Mouse (Mus musculus): ENCODE results near the gene Alms1. TPM values are rescaled to one million over a fixed set of nuclear protein-coding genes. Genes with fewer than 3 reads are reported as not detected.
A peak's percentile ranks its signal among the peaks of the same experiment; 100 is the strongest.
"Not testable (repeated sequence)": the region's sequence is repeated elsewhere in the genome, so short reads cannot be mapped to it uniquely, and the experiment has no call there.

The Alms1 gene
- polyA plus RNA-seq, 1 experiment from 2014 or later = 7.1 TPM

GRCm38 (mm10) chr6:85620826-85621225, 33.5 kb downstream of the Alms1 start:
- DNase-seq (no peak), ATAC-seq (ENCODE audit: insufficient read depth) (no peak)
- Histone ChIP-seq H3K27me3 (ENCODE audit: insufficient read depth, low read length) (no peaks in the 10 kb centered on the region), H3K36me3 (ENCODE audit: insufficient read depth) (peaks cover 65% of the 10 kb centered on the region), H3K9ac (no peak overlapping the region), H3K9me3 (ENCODE audit: low read depth, low read length) (no peaks in the 10 kb centered on the region), H3K27ac (ENCODE audit: low read depth) (no peak overlapping the region), H3K4me3 (ENCODE audit: low read depth, low read length) (no peak overlapping the region), H3K4me1 (ENCODE audit: insufficient read depth) (no peaks in the 10 kb centered on the region), H3K4me2 (no peak overlapping the region)
- TF ChIP-seq CTCF (IDR thresholded peaks at IDR 0.05; ENCODE audit: low read depth) = no peak
- 93% methylated on average over 4 of the region's 4 CpGs for WGBS

- no peaks in the 10 kb centered on the region for H3K9me3 ChIP-seq (ENCODE audit: low read depth, low read length)
- peaks cover 68% of the 10 kb centered on the region for H3K36me3 ChIP-seq (ENCODE audit: insufficient read depth)
- H3K9ac ChIP-seq = no peak overlapping the region
- DNase-seq (no peak), ATAC-seq (ENCODE audit: insufficient read depth) (no peak)
- TF ChIP-seq CTCF (IDR thresholded peaks at IDR 0.05; ENCODE audit: low read depth) = no peak
- 83% methylated on average over 5 of the region's 5 CpGs for WGBS
- H3K27ac ChIP-seq (ENCODE audit: low read depth) = no peak overlapping the region
- no peaks in the 10 kb centered on the region for H3K4me1 ChIP-seq (ENCODE audit: insufficient read depth)
- no peak overlapping the region for H3K4me3 ChIP-seq (ENCODE audit: low read depth, low read length)
- no peaks in the 10 kb centered on the region for H3K27me3 ChIP-seq (ENCODE audit: insufficient read depth, low read length)
- H3K4me2 ChIP-seq = no peak overlapping the region
These were observed 34.3 kb downstream of the Alms1 start for GRCm38 (mm10) chr6:85621600-85621999.

- no peak overlapping the region for H3K9ac ChIP-seq
- no peak for TF ChIP-seq CTCF (IDR thresholded peaks at IDR 0.05; ENCODE audit: low read depth)
These were observed 37.2 kb downstream of the Alms1 start for GRCm38 (mm10) chr6:85624511-85624910.

GRCm38 (mm10) chr6:85633165-85633564, 45.8 kb downstream of the Alms1 start:
- Histone ChIP-seq H3K4me2 (no peak overlapping the region), H3K4me1 (ENCODE audit: insufficient read depth) (no peaks in the 10 kb centered on the region), H3K9me3 (ENCODE audit: low read depth, low read length) (no peaks in the 10 kb centered on the region), H3K27ac (ENCODE audit: low read depth) (no peak overlapping the region), H3K36me3 (ENCODE audit: insufficient read depth) (peaks cover 10% of the 10 kb centered on the region), H3K4me3 (ENCODE audit: low read depth, low read length) (no peak overlapping the region), H3K9ac (no peak overlapping the region), H3K27me3 (ENCODE audit: insufficient read depth, low read length) (no peaks in the 10 kb centered on the region)
- TF ChIP-seq CTCF (IDR thresholded peaks at IDR 0.05; ENCODE audit: low read depth) = no peak
- 66% methylated on average over 8 of the region's 8 CpGs for WGBS
- DNase-seq (no peak), ATAC-seq (ENCODE audit: insufficient read depth) (no peak)

More at GRCm38 (mm10) chr6:85624511-85624910, 37.2 kb downstream of the Alms1 start:
- 91% methylated on average over 4 of the region's 4 CpGs for WGBS
- ATAC-seq (ENCODE audit: insufficient read depth) = no peak
- no peak for DNase-seq
- H3K4me2 ChIP-seq = no peak overlapping the region
- peaks cover 71% of the 10 kb centered on the region for H3K36me3 ChIP-seq (ENCODE audit: insufficient read depth)
- H3K4me3 ChIP-seq (ENCODE audit: low read depth, low read length) = no peak overlapping the region
- no peaks in the 10 kb centered on the region for H3K27me3 ChIP-seq (ENCODE audit: insufficient read depth, low read length)
- H3K27ac ChIP-seq (ENCODE audit: low read depth) = no peak overlapping the region
- H3K4me1 ChIP-seq (ENCODE audit: insufficient read depth) = no peaks in the 10 kb centered on the region
- H3K9me3 ChIP-seq (ENCODE audit: low read depth, low read length) = no peaks in the 10 kb centered on the region

GRCm38 (mm10) chr6:85653244-85653643, 65.9 kb downstream of the Alms1 start:
- 92% methylated on average over 2 of the region's 2 CpGs for WGBS
- no peak overlapping the region for H3K4me3 ChIP-seq (ENCODE audit: low read depth, low read length)
- no peak overlapping the region for H3K4me2 ChIP-seq
- H3K9ac ChIP-seq = no peak overlapping the region
- no peak for ATAC-seq (ENCODE audit: insufficient read depth)
- H3K27ac ChIP-seq (ENCODE audit: low read depth) = no peak overlapping the region
- no peaks in the 10 kb centered on the region for H3K4me1 ChIP-seq (ENCODE audit: insufficient read depth)
- H3K36me3 ChIP-seq (ENCODE audit: insufficient read depth) = peaks cover 13% of the 10 kb centered on the region
- H3K9me3 ChIP-seq (ENCODE audit: low read depth, low read length) = no peaks in the 10 kb centered on the region
- peak; percentile 38 for DNase-seq
- H3K27me3 ChIP-seq (ENCODE audit: insufficient read depth, low read length) = no peaks in the 10 kb centered on the region
- TF ChIP-seq CTCF (IDR thresholded peaks at IDR 0.05; ENCODE audit: low read depth) = peak; percentile 11; the same call in 1 of the 2 replicates

- not testable (repeated sequence) for H3K27me3 ChIP-seq (ENCODE audit: insufficient read depth, low read length); H3K9ac ChIP-seq; H3K9me3 ChIP-seq (ENCODE audit: low read depth, low read length); H3K36me3 ChIP-seq (ENCODE audit: insufficient read depth); H3K4me2 ChIP-seq; H3K4me1 ChIP-seq (ENCODE audit: insufficient read depth); DNase-seq; H3K4me3 ChIP-seq (ENCODE audit: low read depth, low read length); ATAC-seq (ENCODE audit: insufficient read depth); H3K27ac ChIP-seq (ENCODE audit: low read depth)
- 67% methylated on average over 2 of the region's 4 CpGs for WGBS
These were observed 114.6 kb downstream of the Alms1 start for GRCm38 (mm10) chr6:85701943-85702342.

GRCm38 (mm10) chr6:85709206-85709605, 121.9 kb downstream of the Alms1 start:
- not testable (repeated sequence) for H3K27ac ChIP-seq (ENCODE audit: low read depth); H3K4me1 ChIP-seq (ENCODE audit: insufficient read depth); H3K27me3 ChIP-seq (ENCODE audit: insufficient read depth, low read length); H3K9ac ChIP-seq; H3K4me2 ChIP-seq; H3K9me3 ChIP-seq (ENCODE audit: low read depth, low read length); ATAC-seq (ENCODE audit: insufficient read depth); H3K4me3 ChIP-seq (ENCODE audit: low read depth, low read length); DNase-seq; H3K36me3 ChIP-seq (ENCODE audit: insufficient read depth)
- WGBS = 87% methylated on average over 5 of the region's 5 CpGs

- H3K9me3 ChIP-seq (ENCODE audit: low read depth, low read length); H3K27me3 ChIP-seq (ENCODE audit: insufficient read depth, low read length); DNase-seq; ATAC-seq (ENCODE audit: insufficient read depth); H3K4me2 ChIP-seq; H3K27ac ChIP-seq (ENCODE audit: low read depth); H3K4me3 ChIP-seq (ENCODE audit: low read depth, low read length); H3K36me3 ChIP-seq (ENCODE audit: insufficient read depth); H3K4me1 ChIP-seq (ENCODE audit: insufficient read depth); H3K9ac ChIP-seq: not testable (repeated sequence)
- 60% methylated on average over 1 of the region's 1 CpGs for WGBS
These were observed 122.3 kb downstream of the Alms1 start for GRCm38 (mm10) chr6:85709607-85710006.

- not testable (repeated sequence) for H3K9me3 ChIP-seq (ENCODE audit: low read depth, low read length); H3K27me3 ChIP-seq (ENCODE audit: insufficient read depth, low read length); H3K4me1 ChIP-seq (ENCODE audit: insufficient read depth); H3K27ac ChIP-seq (ENCODE audit: low read depth); DNase-seq; ATAC-seq (ENCODE audit: insufficient read depth); H3K36me3 ChIP-seq (ENCODE audit: insufficient read depth); H3K4me2 ChIP-seq; H3K4me3 ChIP-seq (ENCODE audit: low read depth, low read length); H3K9ac ChIP-seq
- 79% methylated on average over 10 of the region's 10 CpGs for WGBS
These were observed 125.8 kb downstream of the Alms1 start, which contains the start of gene Nat8f7 for GRCm38 (mm10) chr6:85713105-85713504. Gene Nat8f7, minus strand, starts transcription at chr6:85713205.
